Mouse (Mus musculus) urinary bladder, postnatal 25 days (tissue): ENCODE measurements at regions not wholly inside any gene's neighbourhood (a gene's known extent, or its start where the extent isn't known, plus 50 kb on each side); places are given as distances from the start of the nearest gene placed in this dataset.

Experiments
- DNase-seq: peaks from one replicate; pipeline ENCODE4 v3.0.0; 2022; ENCODE audit warnings: low spot score

DNA sequence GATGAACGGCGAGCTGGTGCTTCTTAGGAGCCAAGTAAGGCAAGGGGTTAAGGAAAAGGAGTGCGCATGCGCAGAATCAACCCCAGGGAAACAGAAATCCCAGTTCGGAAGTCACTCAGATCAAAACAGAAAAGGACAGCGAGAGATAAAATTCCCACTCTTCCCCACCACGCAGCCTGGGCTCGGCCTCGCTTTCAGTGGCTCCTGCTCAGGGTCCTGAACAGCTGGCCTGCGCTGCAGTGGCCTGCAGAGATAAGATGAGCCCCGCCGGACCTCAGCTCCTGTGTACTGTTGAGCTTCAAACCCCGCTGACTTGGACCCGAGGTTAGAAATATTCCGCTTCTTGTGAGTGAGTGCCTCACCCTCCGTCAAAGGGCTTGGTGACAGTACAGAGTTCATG lies 428.3 kb downstream of the Matn1 start:
- DNase-seq = no peak

- DNase-seq = no peak
Observed at GRCm38 (mm10) chr4:131373172-131373571, 429.0 kb downstream of the Matn1 start.

DNA sequence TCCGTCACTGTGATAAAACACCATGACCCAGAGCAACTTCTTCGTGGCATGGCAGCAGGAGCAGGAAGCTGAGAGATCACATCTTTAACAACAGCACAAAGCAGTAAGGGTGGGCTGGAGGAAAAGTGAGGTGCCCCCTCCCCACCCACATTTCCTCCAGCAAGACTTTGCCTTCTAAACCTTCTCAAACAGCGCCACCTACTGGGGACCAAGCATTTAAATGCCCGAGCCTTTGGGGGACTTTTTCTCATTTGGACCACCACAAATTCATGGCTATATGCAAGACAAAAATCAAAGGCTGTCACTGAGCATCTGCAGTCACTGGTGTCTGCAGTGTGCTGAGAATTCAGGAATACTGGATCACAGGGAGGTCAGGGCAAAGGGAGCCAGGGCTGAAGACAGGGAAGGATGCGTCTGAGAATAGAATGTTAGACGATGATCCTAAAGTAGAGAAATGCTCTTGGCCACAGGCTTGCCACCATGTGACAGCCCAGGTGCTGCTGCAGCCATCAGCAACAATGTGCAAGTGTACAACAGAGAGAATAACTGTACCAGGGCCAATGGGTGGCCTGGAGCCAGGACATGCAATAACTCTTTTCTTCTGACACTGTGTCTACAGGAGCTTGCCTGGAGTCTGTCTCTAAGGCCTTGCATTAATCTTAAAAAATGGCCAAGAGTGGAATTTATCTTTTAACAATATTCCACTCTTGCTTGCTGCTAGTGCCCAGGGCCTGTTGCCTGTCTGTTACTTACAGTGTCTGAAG lies 430.5 kb downstream of the Matn1 start:
- DNase-seq = peak; percentile 9

GRCm38 (mm10) chr4:131381063-131381462 lies 436.9 kb downstream of the Matn1 start:
- DNase-seq = no peak

DNA sequence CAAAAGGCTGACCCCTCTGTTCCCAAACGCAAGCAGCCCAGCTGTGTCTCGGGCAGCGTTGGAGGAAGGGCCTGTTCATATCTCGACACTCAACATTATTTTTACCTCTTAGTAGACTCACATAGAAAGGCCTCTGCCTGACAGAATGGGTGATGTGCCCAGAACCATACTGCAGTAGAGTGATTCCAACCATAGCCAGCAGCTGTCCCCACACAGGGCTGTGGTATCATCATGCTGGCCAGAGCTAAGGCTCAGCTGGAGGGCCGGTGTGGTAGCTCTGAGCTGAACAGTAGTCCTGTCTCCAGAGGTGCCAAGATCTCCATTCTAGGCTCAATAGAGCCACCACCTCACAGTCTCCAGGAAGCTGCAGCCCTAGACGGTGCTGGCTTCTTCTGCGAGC lies 437.3 kb downstream of the Matn1 start:
- no peak for DNase-seq

- DNase-seq = no peak
Observed at GRCm38 (mm10) chr4:131383862-131384261, 439.7 kb downstream of the Matn1 start.

- no peak for DNase-seq
Observed at GRCm38 (mm10) chr4:131386961-131387360, 442.8 kb downstream of the Matn1 start.

DNA sequence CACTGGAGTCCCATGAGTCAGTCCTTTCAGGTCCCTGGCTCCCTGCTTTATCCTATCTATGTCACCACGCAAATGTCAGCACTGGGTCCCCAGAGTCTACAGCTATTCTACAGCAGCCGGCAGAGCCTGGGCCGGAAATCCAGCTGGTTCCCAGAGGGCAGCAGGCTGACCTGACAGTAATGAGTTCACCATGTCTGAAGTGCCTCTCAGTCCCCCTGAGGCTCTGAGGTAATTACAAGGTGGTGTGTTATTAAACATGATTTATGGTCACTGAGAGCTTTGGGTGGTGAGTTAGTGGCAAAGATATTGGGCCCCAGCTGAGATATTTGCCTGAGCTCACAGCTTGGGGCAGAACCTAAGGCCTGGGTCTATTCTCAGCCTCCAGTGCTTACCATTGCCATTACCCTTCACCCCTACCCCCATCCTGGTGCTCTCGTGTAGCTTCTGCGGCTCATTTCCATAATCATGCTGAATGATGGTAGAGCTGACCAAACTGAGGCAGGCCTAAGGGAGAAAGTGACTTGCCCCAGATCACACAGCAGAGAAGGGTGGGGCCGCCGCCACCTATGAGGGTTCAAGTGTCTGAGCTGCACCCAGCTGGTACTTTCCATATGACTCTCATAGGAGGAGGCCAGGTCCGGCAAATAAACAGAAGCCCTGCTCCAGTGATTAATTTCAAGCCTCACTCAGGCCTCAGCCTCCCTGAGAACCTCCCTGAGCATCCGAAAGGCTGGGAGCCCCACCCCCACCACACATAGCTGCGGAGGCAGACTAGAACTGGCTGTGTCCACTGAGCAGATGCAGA lies 446.8 kb downstream of the Ptpru start:
- DNase-seq = no peak

DNA sequence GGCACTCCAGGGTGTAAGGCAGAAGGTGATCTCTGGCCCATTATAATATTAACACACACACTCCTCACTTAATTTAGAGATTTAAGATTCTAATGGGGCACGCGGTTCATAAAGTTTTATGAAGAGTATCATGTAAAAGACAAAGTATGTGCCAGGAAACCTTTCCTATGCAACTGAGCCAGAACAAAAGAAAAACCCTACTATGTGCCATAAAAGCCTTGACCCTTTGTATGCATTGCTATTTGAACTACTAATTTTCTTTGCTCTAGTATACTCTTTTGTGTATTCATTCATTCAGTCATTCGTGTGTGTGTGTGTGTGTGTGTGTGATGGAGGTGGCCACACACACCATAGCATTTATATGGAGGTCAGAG lies 446.2 kb downstream of the Ptpru start:
- no peak for DNase-seq

DNA sequence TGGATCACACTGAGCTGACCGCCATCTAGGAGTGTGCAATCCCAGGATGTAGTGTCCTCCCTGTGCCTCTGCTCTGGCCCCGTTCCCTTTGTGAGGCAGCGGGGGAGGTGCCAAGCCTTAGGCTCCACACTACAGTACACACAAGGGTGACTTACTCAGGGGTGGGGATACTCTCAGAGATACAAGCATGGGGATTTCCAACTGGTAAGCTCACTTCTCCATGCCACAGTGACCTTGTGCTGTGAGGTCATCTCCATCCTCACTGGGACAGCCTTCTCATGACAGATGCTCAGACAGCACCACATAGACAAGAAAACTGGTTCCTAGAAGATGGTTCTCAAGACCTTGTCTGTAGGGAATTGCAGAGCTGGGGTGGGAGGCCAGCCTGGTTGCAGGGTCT lies 445.6 kb downstream of the Ptpru start:
- DNase-seq = no peak

DNA sequence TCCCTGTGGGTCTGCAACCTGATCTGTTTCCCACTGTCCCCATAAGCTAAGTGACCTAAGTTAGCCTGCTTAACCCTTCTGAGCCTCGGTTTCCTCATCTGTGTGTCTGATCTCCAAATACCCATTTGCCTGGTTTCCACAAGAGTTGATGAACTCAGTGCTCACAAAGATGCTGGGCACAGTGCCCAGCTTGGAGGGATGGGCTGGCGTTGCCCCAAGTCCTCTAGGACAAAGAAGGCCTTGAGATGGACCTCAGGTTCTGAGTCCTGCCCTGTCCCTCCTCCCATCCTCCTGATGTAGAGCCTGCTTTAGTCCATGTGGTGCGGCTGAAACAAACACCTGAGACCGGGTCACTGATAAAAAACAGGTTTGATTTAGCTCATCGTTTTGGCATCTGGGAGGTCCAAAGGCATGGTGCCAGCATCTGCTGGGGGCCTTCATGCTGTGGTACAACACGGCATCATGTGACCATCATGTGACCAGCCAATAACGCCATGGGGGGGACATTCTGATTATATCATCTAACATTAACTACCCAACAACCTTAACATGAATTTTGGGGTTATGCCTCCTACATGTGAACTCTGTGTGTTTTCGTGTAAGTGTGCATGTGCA lies 441.8 kb downstream of the Ptpru start:
- no peak for DNase-seq

- no peak for DNase-seq
Observed at GRCm38 (mm10) chr4:131397161-131397560, 440.9 kb downstream of the Ptpru start.

- DNase-seq = peak; percentile 78
Observed at GRCm38 (mm10) chr4:131400756-131401155, 437.3 kb downstream of the Ptpru start.

- no peak for DNase-seq
Observed at GRCm38 (mm10) chr4:131401255-131401654, 436.8 kb downstream of the Ptpru start.

DNA sequence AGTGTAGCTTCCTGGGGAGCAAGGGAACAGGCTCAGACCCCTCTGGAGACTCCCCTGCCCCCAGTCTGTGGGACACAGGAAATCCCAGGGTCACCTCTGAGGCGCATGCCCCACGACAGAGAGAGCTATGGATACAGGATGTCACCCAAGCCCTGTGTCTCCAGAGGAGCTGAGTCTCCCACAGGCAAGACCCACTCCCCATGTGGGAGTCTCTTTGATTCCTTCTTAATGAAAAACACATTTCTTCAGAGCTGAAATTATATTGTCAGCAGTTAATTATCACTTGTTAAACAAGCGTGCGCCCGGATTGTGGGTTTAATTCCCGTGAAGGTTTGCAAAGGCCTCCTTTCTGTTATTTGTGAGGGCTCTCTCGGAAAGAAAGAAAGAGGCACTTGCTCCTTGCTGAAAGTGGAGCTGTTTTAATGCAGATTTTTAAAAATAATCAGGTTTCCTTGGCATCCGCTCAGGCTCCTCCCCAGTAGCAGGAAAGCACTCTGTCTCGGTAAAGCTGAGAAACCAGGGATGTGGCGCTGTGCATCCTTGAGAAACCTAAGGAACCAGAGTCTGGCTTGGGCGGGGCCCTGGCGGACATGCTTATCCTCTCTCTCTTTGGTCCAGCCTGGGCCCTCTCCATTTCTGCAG lies 432.6 kb downstream of the Ptpru start:
- no peak for DNase-seq

DNA sequence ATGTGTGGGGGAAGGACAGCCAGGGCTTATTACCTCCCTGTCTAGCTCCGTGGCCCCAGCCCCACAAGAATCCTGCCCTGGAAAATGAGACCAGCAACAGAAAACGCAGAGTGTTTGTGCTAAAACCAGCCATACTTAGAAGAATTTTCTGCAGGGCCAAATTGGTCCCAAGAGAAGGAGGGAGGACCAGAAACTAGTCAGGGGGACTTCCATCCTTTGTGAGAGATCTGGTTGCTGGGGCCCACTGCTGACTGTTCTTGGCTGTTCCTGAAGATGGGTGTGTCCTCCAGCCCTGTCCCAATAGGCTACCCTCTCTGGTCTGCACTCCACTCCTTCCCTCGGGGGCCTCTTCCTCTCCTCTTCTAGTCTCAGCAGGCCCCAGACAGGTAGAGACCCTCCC lies 430.6 kb downstream of the Ptpru start:
- no peak for DNase-seq

GRCm38 (mm10) chr4:131408644-131409043 lies 429.4 kb downstream of the Ptpru start:
- no peak for DNase-seq

DNA sequence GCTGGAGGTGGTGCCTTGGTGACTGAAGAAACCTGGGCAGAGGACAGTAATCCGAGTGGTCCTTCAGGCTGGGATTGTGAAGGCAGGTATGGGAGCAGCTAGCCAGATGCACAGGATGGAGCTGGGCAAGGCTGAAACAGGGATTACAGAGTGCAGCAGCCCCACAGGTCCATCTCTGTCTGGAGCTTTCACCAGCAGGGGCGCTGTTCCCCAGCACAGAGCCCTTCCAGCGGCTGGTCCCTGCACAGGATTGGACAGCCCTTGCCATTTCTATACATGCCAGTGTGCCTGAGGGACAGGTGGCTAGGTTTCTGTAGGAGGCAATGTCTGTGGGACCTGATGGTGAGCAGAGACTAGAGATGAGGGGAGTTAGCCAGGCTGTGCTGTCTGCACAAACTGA lies 428.3 kb downstream of the Ptpru start:
- peak; percentile 49 for DNase-seq

DNA sequence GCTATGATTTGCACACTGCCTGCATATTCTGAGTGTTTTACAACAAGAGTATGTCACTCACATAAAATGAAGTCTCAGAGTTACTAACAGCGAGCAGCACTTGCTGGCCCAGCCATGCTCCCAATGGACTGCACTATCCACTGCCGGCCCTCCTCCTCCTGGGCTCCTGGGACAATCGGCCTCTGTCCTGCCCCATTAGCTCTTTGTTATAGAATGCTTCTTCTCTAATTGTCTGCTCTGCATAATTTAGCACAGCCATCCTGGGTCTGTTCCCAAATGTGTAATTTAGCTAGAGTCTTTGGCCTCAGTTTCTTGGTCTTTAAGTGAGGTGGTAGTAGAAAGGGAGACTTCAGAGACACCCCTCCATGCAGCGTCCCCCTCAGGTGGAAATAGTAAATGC lies 426.2 kb downstream of the Ptpru start:
- no peak for DNase-seq

DNA sequence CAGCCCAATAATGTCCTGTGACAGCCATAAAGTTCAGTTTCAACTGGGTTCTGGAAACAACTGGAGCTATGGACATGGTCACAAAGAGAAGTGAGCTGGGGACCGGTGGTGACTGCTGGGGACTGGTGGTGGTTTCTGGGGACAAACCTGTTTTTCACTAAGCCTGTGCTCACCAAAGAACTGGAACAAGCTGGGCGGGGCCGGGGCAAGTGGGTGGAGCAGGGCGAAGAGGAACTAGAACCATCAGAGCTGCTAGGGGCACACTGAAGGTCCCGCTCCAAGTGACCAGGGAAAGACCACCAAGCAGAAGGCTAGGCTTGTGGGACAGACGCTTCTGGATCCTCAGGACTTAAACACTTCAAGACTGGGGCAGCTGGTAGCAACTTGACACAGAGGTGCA lies 424.7 kb downstream of the Ptpru start:
- DNase-seq = no peak

DNA sequence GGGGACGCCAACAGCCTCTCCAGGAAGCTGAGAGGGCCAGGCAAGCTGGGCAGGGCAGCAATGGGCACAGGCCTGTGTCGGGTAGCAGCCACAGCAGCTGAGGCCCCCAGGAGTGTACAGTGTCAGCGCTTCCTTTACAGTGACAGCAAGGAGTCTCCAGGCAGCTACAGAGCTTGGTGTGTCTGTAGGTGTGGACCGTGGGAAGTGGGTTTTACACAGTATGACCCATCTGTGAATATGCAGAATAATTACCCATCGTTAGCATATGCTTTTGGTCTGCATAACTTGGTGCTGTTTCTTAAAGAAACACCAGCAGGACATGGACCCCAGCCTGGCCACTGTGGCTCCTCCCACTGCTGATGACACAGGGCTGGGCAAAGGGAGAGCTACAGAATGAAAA lies 422.6 kb downstream of the Ptpru start:
- no peak for DNase-seq

DNA sequence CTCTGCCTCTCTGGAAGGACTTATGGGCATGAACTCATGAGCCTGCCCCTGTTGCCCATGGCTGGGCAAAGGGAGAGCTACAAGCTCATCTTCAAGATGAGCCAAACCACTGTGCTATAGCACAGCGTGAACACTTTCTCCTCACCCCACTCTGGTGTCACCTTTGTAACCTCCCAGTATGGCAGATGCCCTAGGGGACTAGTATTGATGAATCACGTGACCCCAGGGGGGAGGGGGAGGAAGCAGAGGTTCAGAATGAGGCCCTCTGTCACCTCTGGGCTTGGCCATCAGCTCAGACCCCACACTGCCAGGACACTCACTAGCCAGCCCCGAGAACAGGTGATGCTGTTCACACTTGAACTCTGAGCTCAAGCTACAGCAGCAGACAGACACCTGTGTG lies 421.9 kb downstream of the Ptpru start:
- no peak for DNase-seq
